Mouse (Mus musculus) megakaryocyte-erythroid progenitor cell, adult 5-6 weeks (primary cell): ENCODE data around the gene Glipr1l2. TPM values are rescaled to one million over a fixed set of nuclear protein-coding genes. Genes with fewer than 3 reads are reported as not detected.
"Not testable (repeated sequence)": the region's sequence is repeated elsewhere in the genome, so short reads cannot be mapped to it uniquely, and the experiment has no call there.

Experiments
- ATAC-seq: replicated peaks from 2 replicates; pipeline ENCODE4 v1.8.0; 2016; ENCODE audit warnings: mild to moderate bottlenecking, inconsistent platforms; ENCODE audit not compliant: severe bottlenecking, poor library complexity, low FRiP score, low TSS enrichment
- total RNA-seq, 2 experiments: library from RNA; stranded (forward) in 1 of 2; stranded (reverse) in 1 of 2; fragments of 200-1000, 215-1000 nt in 1 of 2; fragments of >200 nt in 1 of 2; fragmentation: Nextera tagmentation in 1 of 2; gene quantifications; 2 replicates each; pipeline ENCODE4 v1.2.3; 2014 to 2017

Gene Glipr1l2
- total RNA-seq (2014; fragmentation: Nextera tagmentation) (not detected in 2 replicates), total RNA-seq (2017) (not detected in 2 replicates)

DNA sequence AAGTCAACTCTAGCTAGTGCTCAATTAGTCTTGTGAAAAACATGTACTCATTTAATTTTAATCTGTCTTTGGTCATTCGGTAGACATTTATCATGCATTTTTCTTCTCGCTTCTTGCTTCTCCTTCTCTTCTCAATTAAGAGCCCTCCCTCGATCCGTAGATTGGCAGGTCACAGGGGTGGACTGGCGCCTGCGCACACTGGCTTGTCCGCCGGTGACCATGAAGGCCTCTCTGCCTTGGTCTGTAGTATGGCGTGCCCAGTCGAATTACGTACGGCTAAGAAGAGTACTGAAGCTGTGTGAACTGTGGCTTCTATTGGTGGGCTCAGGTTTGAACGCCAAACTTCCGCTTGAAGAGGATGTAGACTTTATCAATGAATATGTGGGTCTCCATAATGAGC is at the start of gene Glipr1l2:
Glipr1l2 (plus strand) TSS at position 198 of the 400 bp plus-strand sequence.
- no peak for ATAC-seq

DNA sequence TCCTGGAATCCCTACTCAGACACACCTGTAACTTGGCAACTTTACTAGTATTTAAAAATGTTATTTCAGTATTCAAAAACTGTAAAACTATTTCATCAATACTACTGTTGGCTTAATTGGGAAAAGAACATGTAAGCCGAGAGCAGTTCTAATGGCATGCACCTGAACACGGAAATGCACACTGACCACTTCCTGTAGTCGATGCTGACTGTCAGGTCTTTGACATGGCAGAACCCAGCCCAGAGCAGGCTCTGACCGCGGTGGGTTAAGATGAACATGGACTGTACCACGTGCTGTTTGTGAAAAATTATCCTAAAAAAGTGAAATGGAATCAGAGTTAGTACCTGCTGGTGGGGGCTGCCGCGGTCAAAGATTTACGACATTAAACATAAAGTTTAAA is 39.6 kb upstream of the Glipr1l2 start:
- ATAC-seq = not testable (repeated sequence)

DNA sequence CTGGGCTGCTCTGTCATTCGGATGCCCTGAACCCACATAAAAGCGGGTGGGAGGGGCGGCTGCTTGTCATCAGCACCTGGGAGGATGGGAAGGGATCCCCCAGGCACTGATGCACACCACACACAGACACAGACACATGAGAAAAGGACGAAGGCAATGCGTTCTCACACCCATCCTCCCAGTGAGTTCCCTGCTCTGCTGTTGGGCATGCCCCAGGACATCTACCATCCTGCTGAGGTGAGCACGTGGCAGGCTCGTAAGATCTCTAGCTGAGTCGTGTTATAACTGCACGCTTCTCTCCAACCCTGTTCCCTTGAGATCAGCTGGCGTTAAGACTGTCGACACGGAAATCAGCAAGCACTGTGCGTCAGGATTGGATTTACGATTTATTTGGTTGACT is 38.9 kb upstream of the Glipr1l2 start:
- not testable (repeated sequence) for ATAC-seq

DNA sequence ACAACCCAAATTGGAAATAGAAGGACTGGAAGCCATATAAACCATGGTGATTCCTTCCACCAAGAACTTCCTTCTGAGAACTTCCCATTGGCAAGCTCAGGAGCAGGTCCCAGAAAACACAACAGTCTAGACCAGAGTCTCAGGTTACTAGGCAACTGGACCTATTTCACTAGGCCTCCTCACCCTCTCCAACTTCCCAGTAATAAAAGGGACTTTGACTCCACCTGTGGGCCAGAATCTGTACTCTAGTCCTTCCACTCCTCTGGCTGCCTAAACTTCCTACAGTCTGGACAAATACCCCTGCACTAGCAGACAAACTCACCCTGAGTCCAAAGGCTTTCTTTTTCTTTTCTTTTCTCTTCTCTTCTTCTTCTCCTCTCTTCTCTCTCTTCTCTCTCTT is 31.9 kb upstream of the Glipr1l2 start:
- ATAC-seq = peak; percentile 55; the same call in 1 of the 2 replicates

DNA sequence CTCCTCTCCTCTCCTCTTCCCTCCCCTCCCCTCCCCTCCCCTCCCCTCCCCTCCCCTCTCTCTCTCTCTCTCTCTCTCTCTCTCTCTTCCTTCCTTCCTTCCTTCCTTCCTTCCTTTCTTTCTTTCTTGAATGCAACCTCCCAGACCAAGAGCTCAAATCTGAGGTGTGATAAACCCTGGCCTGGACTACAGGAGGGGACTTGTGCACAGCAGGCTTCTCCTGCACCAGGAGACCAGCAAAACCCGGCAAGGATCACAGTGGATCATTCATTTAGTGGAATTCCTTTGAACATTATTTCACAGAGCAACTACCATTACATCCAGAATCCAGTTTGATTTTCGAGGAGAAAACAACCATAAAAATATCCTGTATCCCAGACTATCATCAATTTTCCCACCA is 31.2 kb upstream of the Glipr1l2 start:
- ATAC-seq = peak; percentile 92

GRCm38 (mm10) chr10:112059702-112060582 is 23.2 kb upstream of the Glipr1l2 start, which contains the start of gene Glipr1l1:
Gene Glipr1l1, plus strand, starts transcription at chr10:112060189.
- peak; percentile 96 for ATAC-seq

DNA sequence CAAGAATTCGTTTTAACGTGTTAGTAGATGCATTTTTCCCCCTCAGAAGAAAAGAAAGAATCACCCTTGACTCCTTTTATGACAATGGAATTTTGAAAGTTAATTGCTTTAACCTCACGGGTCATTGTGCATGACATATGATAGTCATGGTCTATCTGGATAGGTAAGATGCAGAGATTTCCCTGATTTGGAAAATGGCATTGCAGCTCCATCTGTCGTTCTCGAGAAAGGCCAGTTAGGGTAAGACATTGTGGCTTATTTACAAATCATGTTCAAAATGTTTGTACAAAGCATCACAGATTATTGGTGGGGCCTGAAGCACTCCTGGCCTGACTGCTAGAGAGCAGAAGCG is 22.6 kb upstream of the Glipr1l2 start:
- not testable (repeated sequence) for ATAC-seq

DNA sequence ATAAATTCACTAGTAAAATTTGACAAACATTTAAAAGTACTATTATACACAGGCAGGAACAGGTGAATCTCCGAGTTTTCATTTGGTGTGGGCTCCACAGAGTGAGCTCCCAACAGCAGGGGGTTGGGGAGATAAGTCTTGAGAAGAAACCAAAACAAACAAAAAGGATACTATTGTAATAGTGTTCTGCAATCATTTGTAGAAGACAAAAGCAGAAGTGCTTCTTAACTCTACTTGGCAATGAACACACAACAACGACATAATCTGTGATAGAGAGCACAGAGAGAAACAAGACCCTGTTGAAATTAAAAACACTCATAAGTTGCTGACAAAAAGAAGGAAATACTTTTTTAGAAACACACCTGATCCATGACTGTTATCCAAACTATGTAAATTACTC is 3.1 kb upstream of the Glipr1l2 start:
- no peak for ATAC-seq

GRCm38 (mm10) chr10:112105785-112106184 is 22.6 kb downstream of the Glipr1l2 start:
- peak; percentile 67 for ATAC-seq

GRCm38 (mm10) chr10:112110401-112110800 is 27.2 kb downstream of the Glipr1l2 start:
- no peak for ATAC-seq

DNA sequence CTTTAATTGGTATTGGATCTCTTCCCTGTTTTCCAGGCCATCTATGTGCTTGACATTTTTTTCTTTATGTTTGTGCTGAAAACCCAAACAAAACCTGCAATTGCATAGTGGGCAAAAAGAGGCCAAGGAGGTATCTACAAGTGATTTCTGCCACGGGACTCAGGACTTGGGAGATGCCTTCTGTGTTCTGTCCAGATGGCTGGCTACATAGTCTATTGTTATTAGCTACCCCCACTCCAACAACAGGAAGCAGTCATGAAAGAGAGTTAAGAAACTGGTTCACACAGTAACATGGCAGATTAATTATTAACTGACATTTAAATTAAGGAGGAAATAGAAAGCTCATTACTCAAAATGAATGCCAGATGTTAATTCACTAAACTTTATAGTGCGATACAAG is 41.9 kb downstream of the Glipr1l2 start:
- ATAC-seq = not testable (repeated sequence)

DNA sequence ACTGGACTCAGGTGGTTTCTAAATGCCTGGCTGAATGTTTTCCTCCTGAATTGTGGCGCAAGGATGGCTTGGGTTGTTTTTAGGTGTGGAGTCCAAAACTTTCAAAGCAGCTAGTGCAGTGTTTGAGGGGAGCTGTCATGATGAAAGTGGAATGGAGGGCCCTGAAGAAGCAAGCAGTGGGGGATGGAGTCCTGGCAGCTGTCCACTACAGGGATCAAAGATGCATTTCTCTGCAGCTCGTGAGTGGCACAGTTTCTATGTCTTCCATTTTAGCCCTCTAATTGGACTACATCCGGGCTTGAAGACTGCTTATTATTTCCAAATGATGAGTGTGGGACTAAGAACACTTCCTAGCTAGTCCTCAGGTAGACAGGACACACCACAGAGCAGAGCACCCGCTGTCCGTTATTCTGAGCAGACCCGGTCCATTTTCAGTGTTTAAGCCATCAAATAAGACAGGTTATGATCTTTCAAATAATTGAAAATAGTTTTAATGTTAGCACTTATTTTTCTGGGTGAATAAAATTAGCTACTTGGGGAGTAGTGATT is 44.6 kb downstream of the Glipr1l2 start:
- ATAC-seq = not testable (repeated sequence)

GRCm38 (mm10) chr10:112132194-112132593 is 49.0 kb downstream of the Glipr1l2 start:
- 0 out of 2 replicates have a peak, but pooled peaks have one; percentile 14 for ATAC-seq

DNA sequence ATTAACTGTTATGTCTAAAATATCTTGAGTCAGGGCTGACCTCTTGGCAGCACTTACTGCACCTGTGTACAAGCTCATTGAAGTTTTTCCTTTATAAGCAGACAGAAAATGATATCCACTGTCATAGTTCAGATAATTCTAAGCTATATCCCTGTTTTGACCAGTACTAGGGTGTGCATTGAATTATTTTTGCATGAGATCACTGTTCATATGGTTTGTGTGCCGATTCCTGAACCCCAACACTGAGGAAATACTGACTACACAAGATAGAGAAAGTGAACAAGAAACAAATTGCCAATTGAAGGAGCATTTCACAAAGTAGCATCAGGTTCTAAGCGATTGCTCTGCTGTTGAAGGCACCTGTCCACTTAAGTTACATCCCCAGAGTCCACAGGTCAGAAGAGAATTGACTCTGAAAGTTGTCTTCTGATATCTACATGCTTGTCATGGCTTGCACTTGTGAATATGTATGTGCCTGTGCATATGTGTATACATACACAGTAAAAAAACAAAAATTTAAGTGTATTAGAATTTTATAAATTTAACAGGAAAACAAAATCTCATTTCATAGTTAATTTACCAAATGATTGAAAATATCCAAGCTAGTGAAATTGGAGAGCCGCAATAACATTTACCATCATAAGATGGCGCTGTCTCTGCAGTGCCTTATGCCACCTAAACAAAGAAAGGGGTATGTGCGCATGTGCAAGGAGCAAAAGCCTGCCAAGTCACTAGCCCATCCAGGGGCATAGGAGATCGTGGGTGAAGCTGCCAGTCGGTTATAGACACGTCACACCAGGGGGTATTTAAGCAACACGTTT is 55.1 kb downstream of the Glipr1l2 start:
- ATAC-seq = peak; percentile 83

DNA sequence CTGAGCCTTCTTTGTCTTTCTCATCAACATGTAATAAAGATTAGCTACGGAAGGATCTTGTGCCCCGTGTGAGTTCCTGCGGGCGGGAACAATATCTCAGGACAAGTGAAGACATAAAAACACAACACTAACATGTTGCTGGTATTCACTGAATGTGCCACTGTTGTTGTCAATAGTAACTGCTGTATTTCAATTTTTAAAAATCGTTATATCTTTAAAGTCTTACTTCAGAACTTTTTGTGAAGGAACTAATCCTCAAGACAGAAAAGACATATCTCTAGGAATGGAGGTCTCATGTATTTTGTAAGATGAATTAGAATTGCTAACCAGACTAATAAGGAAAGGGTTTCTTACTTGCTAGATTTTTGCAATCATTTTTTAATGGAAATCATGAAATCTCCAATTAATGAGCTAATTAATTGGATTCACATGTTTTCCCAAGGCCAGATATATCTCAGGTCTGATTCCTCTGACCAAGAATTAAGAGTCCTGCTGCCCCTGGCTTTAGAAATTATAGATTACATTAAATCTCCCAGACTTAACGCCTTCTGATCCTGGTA is 55.8 kb downstream of the Glipr1l2 start:
- peak; percentile 69 for ATAC-seq

DNA sequence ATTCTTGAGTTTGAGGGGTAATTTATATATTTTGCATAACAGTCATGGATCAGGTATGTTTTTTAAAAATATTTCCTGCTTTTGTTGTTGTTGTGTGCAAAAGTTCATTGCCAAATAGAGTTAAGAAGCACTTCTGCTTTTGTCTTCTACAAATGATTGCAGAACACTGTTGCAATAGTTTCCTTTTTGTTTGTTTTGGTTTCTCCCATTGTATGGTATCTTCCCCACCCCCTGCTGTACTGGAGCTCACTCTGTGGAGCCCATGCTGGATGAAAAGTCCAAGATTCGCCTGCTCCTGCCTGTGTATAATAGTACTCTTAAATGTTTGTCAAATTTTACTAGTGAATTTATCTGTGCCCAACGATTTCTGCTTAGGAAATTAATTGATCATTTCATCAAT is 56.7 kb downstream of the Glipr1l2 start:
- ATAC-seq = no peak
